Mouse (Mus musculus) spleen, adult 2 months (tissue): Measurements from ENCODE around the gene Ptprg.

Experiments used
- CTCF ChIP-seq: fragments of 200-500 bp; IDR thresholded peaks from 2 replicates; pipeline ENCODE4 v1.5.1; 2011; ENCODE audit warnings: mild to moderate bottlenecking, inconsistent platforms; ENCODE audit not compliant: insufficient read depth, insufficient read length, insufficient replicate concordance; ENCODE audit errors: extremely low read depth
- POLR2A ChIP-seq: fragments of 200-500 bp; IDR thresholded peaks from 2 replicates; pipeline ENCODE4 v1.6.1; 2011; ENCODE audit warnings: low read depth, low read length, inconsistent platforms

- TF ChIP-seq CTCF: no peak
- TF ChIP-seq POLR2A: no peak
Measured at GRCm38 (mm10) chr14:12065001-12065400, 511.7 kb downstream of the Ptprg start.
